Mouse (Mus musculus) ES-E14 (cell line): ENCODE measurements around the gene Itpr2.

ENCODE experiments used
- HCFC1 ChIP-seq: IDR thresholded peaks from 2 replicates; pipeline ENCODE4 v1.6.1; 2012; ENCODE audit warnings: low read length, inconsistent platforms, borderline replicate concordance; ENCODE audit not compliant: insufficient read depth
- ZC3H11A ChIP-seq: IDR thresholded peaks from 2 replicates; pipeline ENCODE4 v1.6.1; 2012; ENCODE audit warnings: low read depth, mild to moderate bottlenecking, inconsistent platforms, low read length, borderline replicate concordance

- no peak for TF ChIP-seq ZC3H11A
- TF ChIP-seq HCFC1, result no peak
These were observed 36.6 kb upstream of the Itpr2 start for GRCm38 (mm10) chr6:146538661-146539060.
